Mouse (Mus musculus): ENCODE data around the gene Ppp4r2.
"Not testable (repeated sequence)": the region's sequence is repeated elsewhere in the genome, so short reads cannot be mapped to it uniquely, and the experiment has no call there.

The Ppp4r2 gene

GRCm38 (mm10) chr6:100831188-100831587 lies 2.2 kb upstream of the Ppp4r2 start:
- no peak for DNase-seq (ENCODE audit: low read depth)

GRCm38 (mm10) chr6:100831751-100832150 lies 1.7 kb upstream of the Ppp4r2 start:
- no peak for DNase-seq (ENCODE audit: low read depth)

- DNase-seq (ENCODE audit: low read depth): peak; percentile 52
These were observed 524 bp downstream of the Ppp4r2 start for GRCm38 (mm10) chr6:100833811-100834481.

- DNase-seq (ENCODE audit: low read depth): no peak
These were observed 1.2 kb downstream of the Ppp4r2 start for GRCm38 (mm10) chr6:100834489-100835160.

GRCm38 (mm10) chr6:100845058-100845457 lies 11.6 kb downstream of the Ppp4r2 start:
- no peak for DNase-seq (ENCODE audit: low read depth)

- no peak for DNase-seq (ENCODE audit: low read depth)
These were observed 13.8 kb downstream of the Ppp4r2 start for GRCm38 (mm10) chr6:100847264-100847663.

- no peak for DNase-seq (ENCODE audit: low read depth)
These were observed 15.4 kb downstream of the Ppp4r2 start for GRCm38 (mm10) chr6:100848682-100849375.

GRCm38 (mm10) chr6:100850671-100851081 lies 17.3 kb downstream of the Ppp4r2 start:
- no peak for DNase-seq (ENCODE audit: low read depth)

- no peak for DNase-seq (ENCODE audit: low read depth)
These were observed 17.7 kb downstream of the Ppp4r2 start for GRCm38 (mm10) chr6:100851083-100851482.

- DNase-seq (ENCODE audit: low read depth): no peak
These were observed 31.9 kb downstream of the Ppp4r2 start for GRCm38 (mm10) chr6:100865321-100865720.

GRCm38 (mm10) chr6:100865788-100866187 lies 32.4 kb downstream of the Ppp4r2 start:
- not testable (repeated sequence) for DNase-seq (ENCODE audit: low read depth)

GRCm38 (mm10) chr6:100866246-100866645 lies 32.8 kb downstream of the Ppp4r2 start:
- not testable (repeated sequence) for DNase-seq (ENCODE audit: low read depth)

- no peak for DNase-seq (ENCODE audit: low read depth)
These were observed 35.4 kb downstream of the Ppp4r2 start for GRCm38 (mm10) chr6:100868863-100869262.

GRCm38 (mm10) chr6:100869909-100870308 lies 36.5 kb downstream of the Ppp4r2 start:
- DNase-seq (ENCODE audit: low read depth): no peak

GRCm38 (mm10) chr6:100873191-100873590 lies 39.8 kb downstream of the Ppp4r2 start:
- DNase-seq (ENCODE audit: low read depth): no peak

GRCm38 (mm10) chr6:100875862-100876623 lies 42.6 kb downstream of the Ppp4r2 start:
- DNase-seq (ENCODE audit: low read depth): peak; percentile 75

- no peak for DNase-seq (ENCODE audit: low read depth)
These were observed 43.2 kb downstream of the Ppp4r2 start for GRCm38 (mm10) chr6:100876624-100877017.

GRCm38 (mm10) chr6:100878546-100878945 lies 45.1 kb downstream of the Ppp4r2 start:
- DNase-seq (ENCODE audit: low read depth): no peak

GRCm38 (mm10) chr6:100879607-100880006 lies 46.2 kb downstream of the Ppp4r2 start:
- no peak for DNase-seq (ENCODE audit: low read depth)

GRCm38 (mm10) chr6:100881657-100882056 lies 48.2 kb downstream of the Ppp4r2 start:
- no peak for DNase-seq (ENCODE audit: low read depth)

GRCm38 (mm10) chr6:100882381-100883213 lies 49.2 kb downstream of the Ppp4r2 start:
- peak; percentile 61 for DNase-seq (ENCODE audit: low read depth)
